Mouse (Mus musculus) c-Kit-positive CD71-negative TER-119-negative erythroid progenitor cells, embryonic 14.5 days (primary cell): ENCODE results near the gene Kcp.
A peak's percentile ranks its signal among the peaks of the same experiment; 100 is the strongest.

Experiments
- DNase-seq: peaks from one replicate; pipeline ENCODE4 v3.0.0-alpha.2; 2013; ENCODE audit warnings: low read depth

Gene Kcp

GRCm38 (mm10) chr6:29507447-29508309 lies at the start of gene Kcp:
Gene Kcp (minus strand): TSS chr6:29507952.
- no peak for DNase-seq

- no peak for DNase-seq
Measured at GRCm38 (mm10) chr6:29557112-29557511, 49.4 kb upstream of the Kcp start.

GRCm38 (mm10) chr6:29552526-29552925 lies 44.8 kb upstream of the Kcp start:
- DNase-seq, result no peak

- DNase-seq, result no peak
Measured at GRCm38 (mm10) chr6:29548086-29548485, 40.3 kb upstream of the Kcp start.

- DNase-seq, result no peak
Measured at GRCm38 (mm10) chr6:29547582-29547981, 39.8 kb upstream of the Kcp start.

GRCm38 (mm10) chr6:29545611-29546010 lies 37.9 kb upstream of the Kcp start:
- DNase-seq, result no peak

GRCm38 (mm10) chr6:29540956-29541355 lies 33.2 kb upstream of the Kcp start:
- DNase-seq, result no peak

GRCm38 (mm10) chr6:29540223-29540622 lies 32.5 kb upstream of the Kcp start:
- DNase-seq, result no peak

GRCm38 (mm10) chr6:29539502-29539901 lies 31.8 kb upstream of the Kcp start:
- DNase-seq, result no peak

GRCm38 (mm10) chr6:29537221-29537620 lies 29.5 kb upstream of the Kcp start:
- DNase-seq, result no peak

- no peak for DNase-seq
Measured at GRCm38 (mm10) chr6:29536651-29537193, 29.0 kb upstream of the Kcp start.

- DNase-seq, result no peak
Measured at GRCm38 (mm10) chr6:29535316-29535715, 27.6 kb upstream of the Kcp start.

GRCm38 (mm10) chr6:29530050-29530449 lies 22.3 kb upstream of the Kcp start:
- no peak for DNase-seq

- DNase-seq, result no peak
Measured at GRCm38 (mm10) chr6:29529444-29529820, 21.7 kb upstream of the Kcp start.

GRCm38 (mm10) chr6:29528561-29529443 lies 21.1 kb upstream of the Kcp start:
- DNase-seq, result peak; percentile 67

GRCm38 (mm10) chr6:29528165-29528505 lies 20.4 kb upstream of the Kcp start:
- no peak for DNase-seq

- DNase-seq, result no peak
Measured at GRCm38 (mm10) chr6:29527361-29528164, 19.8 kb upstream of the Kcp start.

GRCm38 (mm10) chr6:29526281-29527251 lies 18.8 kb upstream of the Kcp start, which contains the start of gene Irf5:
Gene Irf5 (plus strand): TSS chr6:29526625.
- DNase-seq, result no peak

GRCm38 (mm10) chr6:29525256-29525655 lies 17.5 kb upstream of the Kcp start:
- DNase-seq, result no peak

GRCm38 (mm10) chr6:29524034-29524489 lies 16.3 kb upstream of the Kcp start:
- peak; percentile 38 for DNase-seq
